Mouse (Mus musculus): ENCODE data around the gene Olfr1270.
"Not testable (repeated sequence)": the region's sequence is repeated elsewhere in the genome, so short reads cannot be mapped to it uniquely, and the experiment has no call there.

Gene Olfr1270

DNA sequence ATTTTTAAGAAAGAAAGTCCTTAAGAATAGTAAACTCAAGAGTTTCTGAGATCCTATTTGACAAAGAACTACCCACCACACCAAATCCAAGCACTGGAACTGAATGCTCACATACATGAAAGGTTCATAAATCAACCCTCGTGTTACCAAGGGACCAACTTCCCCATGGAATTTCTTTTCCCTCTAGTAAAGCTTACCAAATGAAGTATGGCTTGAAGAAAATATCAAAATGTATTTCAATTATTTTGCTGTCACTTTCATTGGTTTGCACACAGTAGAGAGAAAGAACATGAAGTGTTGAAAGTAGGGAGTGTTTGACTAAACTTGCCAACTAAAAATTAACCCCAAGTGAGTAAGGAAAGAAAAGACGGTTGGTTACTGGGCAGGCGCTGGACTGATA lies at the start of gene Olfr1270:
Olfr1270 (minus strand) TSS at position 101 of the 400 bp plus-strand sequence.
- DNase-seq (ENCODE audit: low spot score): no peak

DNA sequence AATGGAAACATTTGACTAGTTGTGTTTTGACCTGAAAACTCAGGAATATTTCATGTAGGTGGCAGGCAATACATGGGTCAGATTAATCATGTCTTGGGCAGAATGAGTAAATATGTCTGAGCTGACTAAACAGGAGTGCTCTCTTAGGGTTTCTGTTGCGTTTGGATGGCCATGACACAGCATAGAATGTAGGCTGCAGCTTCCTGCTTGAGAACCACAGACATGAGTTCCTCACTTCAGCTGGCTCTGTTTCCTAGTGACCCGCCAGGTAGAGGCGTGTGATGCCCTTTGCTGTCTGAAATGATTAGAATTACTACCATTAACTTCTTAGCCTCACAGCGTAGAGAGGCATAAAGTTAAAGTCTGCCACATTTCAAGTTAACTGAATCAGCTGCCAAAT lies 46.7 kb upstream of the Olfr1270 start:
- not testable (repeated sequence) for DNase-seq (ENCODE audit: low spot score)

GRCm38 (mm10) chr2:90195285-90195684 lies 42.4 kb upstream of the Olfr1270 start:
- DNase-seq (ENCODE audit: low spot score): not testable (repeated sequence)

GRCm38 (mm10) chr2:90194750-90195149 lies 41.9 kb upstream of the Olfr1270 start:
- not testable (repeated sequence) for DNase-seq (ENCODE audit: low spot score)

DNA sequence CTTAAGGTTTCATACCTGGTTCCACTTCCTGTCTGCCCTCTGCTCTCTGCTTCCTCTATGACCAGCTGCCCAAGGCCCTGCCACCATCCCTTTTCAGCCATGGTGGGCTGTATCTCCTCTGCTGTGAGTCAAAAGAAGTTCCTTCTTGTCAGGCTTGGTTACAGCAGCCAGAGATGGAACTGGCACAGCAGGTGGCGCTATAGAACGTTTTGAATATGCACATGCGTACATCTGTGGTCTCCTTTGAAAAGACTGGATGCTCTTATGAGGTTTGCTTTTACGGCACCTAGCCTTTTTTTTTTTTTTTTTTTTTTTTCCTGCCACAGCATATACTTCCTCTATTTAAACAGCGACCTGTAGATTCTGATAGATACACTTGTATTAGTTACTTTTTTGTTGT lies 34.2 kb upstream of the Olfr1270 start:
- not testable (repeated sequence) for DNase-seq (ENCODE audit: low spot score)

DNA sequence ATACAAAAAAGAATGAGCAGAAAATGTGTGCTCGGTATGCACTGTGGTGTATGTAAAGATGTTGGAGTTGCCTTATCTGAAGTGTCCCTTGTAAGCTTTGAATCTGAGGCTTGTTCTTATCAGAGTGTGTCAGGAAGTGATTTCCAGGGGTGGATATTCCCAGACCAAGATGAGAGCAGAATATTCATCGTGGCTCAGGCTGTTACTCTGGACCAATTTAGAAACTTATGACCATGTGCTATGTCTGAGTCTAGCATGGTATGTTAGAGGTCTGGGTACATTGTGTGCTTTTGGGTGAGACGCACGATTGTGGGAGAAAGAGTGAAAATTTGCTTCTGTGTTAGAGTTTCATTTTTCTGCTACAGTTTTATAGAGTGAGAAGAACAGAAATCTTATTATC lies 33.2 kb upstream of the Olfr1270 start:
- DNase-seq (ENCODE audit: low spot score): not testable (repeated sequence)

GRCm38 (mm10) chr2:90153916-90154315 lies 1.0 kb upstream of the Olfr1270 start:
- no peak for DNase-seq (ENCODE audit: low spot score)

DNA sequence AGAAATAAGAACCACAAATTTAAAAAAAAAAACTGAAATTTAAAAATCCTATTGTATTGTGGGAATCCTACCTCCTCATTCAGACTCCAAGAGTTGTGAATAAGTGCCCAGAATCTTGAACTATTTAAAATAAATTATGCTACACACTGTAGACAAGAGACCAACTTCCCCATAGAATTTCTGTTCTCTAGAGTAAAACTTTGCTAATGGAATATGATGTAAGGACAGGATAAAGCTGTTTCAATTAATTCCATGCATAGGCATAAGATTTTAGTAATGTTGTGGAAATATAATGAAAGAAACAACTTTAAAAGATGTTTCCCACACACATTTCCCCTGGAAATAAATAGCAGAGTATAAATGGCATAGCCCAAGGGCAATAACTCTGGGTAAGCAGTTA lies 10.7 kb downstream of the Olfr1270 start, which contains the start of gene Olfr32:
Olfr32 (minus strand) TSS at position 101 of the 400 bp plus-strand sequence.
- no peak for DNase-seq (ENCODE audit: low spot score)

- DNase-seq (ENCODE audit: low spot score): no peak
Observed at GRCm38 (mm10) chr2:90121312-90121711, 31.6 kb downstream of the Olfr1270 start, which contains the start of gene Olfr1269. Gene Olfr1269, minus strand, starts transcription at chr2:90121412.

Measured in left cerebral cortex, adult 11 months (tissue).